Mouse (Mus musculus) skeletal muscle tissue, adult 2 months (tissue): ENCODE results near the gene 4930415O20Rik.
A peak's percentile ranks its signal among the peaks of the same experiment; 100 is the strongest.

Experiments used
- DNase-seq: peaks from one replicate; pipeline ENCODE4 v3.0.0-alpha.2; 2012; ENCODE audit warnings: low read depth, low spot score

4930415O20Rik gene

DNA sequence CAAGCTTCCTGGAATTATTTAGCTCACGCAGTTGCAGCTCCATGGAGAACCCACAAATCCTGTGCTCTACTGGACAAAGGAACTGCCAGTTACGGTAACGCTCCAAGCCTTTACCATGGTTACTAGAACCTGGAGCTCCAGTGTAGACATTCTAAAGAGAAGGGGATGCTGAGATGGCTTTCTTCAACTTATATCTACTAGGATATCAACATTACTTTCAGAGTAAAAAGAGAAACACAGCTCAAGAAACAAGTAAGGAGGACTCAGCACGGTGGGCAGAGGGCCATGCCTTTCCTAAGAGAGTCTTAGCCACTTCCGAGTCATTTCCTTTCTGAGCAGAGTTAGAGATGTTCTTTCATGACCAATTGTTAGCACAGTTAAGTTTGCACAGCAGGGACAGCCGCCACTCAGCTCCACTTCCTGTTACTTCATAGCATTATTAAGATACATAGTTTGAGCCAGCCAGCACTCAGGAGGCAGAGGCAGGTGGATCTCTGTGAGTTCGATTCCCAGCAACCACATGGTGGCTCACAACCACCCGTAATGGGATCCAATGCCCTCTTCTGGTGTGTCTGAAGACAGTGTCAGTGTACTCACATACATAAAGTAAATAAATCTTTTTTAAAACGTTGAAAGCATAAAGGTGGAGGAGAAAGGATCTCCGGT, at the start of gene 4930415O20Rik, which contains the start of gene Ccnt1:
Gene 4930415O20Rik (plus strand): TSS at position 132 of the 666 bp plus-strand sequence.
Gene Ccnt1 (minus strand): TSS at position 51 of the 666 bp plus-strand sequence.
- DNase-seq = no peak

DNA sequence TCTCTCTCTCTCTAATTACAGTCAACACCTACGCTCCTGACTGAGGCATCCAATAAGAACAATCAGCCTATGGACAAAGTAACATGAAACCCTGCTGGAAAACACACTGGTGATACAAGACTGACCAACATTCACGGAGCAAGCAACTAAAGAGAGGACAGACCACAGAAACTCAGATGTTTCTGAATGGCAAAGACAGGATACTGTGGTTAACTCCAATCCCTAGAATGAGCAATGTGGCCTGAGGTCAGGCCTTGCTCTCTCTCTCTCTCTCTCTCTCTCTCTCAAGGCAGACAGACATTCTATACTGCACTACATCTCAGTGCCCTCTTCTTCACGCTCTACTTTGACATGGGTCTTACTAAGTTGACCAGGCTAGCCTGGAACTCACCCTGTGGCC, 49.6 kb upstream of the 4930415O20Rik start:
- no peak for DNase-seq

DNA sequence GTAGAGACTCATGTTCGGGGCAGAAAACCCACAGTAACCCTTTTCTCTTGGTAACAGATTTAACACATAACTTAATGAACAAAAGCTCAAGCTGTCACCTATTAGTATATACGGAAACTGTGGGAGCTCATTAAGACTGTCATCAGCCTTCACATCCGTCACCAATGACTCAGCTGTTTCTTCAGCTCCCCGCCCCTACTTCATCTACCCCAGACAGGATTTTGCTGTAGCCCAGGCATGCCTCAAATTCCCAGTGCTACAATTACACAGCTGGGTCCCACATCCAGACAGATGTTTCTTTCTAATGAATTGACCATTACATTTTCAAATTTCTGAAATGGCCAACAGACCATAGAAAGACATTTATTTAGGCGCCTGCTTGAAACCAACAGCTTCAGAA, 44.7 kb upstream of the 4930415O20Rik start:
- no peak for DNase-seq

GRCm38 (mm10) chr15:98527056-98527771, 43.6 kb upstream of the 4930415O20Rik start:
- no peak for DNase-seq

DNA sequence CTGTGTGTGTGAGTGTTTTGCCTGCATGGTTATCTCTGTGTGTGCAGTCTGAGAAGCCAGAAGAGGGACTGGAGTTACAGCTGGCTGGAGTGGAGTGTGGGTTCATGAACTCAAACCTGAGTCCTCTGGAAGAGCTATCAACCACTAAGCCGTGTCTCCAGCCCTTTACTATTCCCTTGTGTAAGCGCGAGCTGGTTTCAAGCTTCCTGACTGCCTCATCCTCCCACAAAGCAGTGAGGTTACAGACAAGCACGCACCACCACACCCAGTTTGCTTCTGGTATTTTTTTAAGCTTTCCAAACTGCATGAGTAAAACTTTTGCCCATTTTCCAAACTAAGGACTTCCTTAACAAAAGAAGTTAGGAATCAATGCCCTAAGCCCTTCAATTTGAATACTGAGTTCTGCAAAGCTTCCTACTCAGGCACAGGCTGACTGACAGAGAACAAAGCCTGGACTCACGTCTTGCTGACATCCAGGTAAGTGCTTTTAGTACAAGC, 42.7 kb upstream of the 4930415O20Rik start:
- DNase-seq = no peak

DNA sequence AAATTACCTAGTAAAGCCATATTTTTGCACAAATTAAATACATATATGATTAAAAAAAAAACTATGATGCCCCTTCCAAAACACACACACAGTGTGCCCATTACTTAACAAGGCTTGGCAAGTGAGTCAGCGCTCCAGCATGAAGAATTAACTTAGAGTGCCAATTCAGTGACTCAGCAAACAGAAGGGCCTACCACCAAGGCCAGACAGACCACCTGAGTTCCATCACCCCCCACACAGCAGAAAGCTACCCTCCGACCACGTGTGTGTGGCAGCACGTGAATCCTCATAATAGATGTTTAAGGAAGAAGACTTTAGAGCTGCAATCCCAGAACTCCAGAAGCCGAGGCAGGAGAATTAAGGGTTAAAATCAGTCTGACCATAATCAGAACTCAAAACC, 38.5 kb upstream of the 4930415O20Rik start:
- no peak for DNase-seq

- DNase-seq = no peak
These were observed 37.7 kb upstream of the 4930415O20Rik start for GRCm38 (mm10) chr15:98533035-98533531.

GRCm38 (mm10) chr15:98533881-98534627, 36.8 kb upstream of the 4930415O20Rik start, which contains the start of gene Kansl2:
Kansl2 (minus strand) TSS chr15:98534264.
- DNase-seq = peak; percentile 99

DNA sequence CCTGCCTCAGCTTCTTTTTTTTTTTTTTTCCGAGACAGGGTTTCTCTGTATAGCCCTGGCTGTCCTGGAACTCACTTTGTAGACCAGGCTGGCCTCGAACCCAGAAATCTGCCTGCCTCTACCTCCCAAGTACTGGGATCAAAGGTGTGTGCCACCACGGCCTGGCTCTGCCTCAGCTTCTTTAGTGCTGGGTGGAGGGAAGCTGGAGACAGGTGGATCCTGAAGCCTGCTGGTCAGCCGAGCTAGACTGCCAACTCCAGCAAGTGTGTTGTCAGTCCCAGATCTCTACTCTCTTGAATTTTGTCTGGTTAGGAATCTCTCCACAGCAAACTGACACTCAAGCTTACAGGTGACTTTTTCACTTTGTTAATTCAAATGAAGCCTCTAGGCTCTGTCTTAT, 34.9 kb upstream of the 4930415O20Rik start:
- DNase-seq = no peak

GRCm38 (mm10) chr15:98536828-98537510, 33.8 kb upstream of the 4930415O20Rik start:
- peak; percentile 43 for DNase-seq

- DNase-seq = no peak
These were observed 32.9 kb upstream of the 4930415O20Rik start for GRCm38 (mm10) chr15:98537923-98538322.

DNA sequence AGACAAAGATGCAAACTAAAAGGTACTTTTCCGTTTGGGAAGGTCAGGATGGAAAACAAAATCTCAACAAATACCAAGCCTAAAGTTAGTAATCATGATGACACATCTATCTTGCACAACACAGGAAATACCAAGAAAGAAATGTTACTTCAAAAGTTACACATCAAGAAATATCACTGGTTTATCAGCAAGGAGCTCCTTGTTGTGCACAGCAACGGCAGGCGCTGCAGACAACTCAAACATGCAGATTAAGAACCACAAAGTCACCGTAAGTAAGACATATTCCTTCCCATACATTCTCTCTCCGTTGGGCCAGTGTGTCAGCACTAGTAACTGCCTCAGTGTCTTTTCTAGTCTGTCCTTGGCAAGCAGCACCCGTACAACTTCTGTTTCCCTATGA, 29.7 kb upstream of the 4930415O20Rik start:
- no peak for DNase-seq

DNA sequence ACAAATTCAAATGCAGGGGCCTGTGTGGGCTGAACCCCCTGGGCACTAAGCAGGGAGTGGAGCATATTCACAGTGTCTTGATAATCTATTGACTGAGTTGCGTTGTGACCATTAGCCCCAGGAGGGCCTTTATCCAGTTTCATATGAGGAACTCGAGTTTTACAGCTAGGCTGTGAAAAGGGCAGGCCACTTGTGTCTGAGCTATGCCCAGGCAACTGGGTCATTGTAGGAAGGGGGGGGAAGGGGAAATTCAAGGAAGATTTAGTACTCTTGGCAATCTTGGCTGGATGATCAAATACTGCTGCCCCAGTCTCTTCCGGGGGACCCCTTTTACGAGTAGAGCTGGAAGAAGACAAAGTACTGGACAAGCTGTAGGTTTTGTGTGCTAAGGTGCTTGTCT, 27.5 kb upstream of the 4930415O20Rik start:
- peak; percentile 52 for DNase-seq

DNA sequence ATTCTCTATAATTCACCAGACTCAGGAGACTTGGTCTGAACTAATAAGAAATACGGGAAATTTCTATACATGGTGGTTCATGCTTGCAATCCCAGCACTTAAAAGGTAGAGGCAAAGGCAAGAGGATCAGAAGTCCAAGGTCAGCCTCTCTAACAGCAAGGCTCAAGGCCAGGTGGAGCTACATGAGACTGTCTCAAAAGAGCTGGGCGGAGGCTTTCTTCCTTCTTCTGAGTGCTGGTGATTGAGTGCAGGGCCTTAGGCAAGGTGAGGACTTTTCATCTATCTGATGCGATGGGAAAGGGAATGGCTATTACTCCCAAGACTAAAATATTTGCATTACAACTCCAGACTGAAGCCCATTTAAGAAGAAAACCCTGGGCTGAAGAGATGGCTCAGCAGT, 25.7 kb upstream of the 4930415O20Rik start:
- DNase-seq = no peak

DNA sequence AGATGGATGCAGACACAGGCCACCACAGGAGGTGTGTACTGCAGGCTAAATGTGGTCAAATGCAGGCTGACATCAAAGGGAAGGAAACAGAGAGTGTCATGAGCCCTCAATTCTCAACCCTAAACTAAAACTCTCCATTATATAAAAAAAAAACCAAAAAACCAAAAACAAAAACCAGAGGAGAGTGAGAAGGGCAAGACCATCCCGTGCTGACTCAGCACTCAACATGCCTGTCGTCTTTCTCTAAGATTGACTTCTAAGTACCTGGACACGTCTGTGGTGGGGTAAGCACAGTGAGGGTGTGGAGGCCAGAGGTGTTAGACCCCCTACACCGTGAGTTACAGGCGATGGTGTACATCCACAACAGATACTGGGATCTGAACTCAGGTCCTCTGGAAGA, 24.0 kb upstream of the 4930415O20Rik start:
- DNase-seq = no peak

DNA sequence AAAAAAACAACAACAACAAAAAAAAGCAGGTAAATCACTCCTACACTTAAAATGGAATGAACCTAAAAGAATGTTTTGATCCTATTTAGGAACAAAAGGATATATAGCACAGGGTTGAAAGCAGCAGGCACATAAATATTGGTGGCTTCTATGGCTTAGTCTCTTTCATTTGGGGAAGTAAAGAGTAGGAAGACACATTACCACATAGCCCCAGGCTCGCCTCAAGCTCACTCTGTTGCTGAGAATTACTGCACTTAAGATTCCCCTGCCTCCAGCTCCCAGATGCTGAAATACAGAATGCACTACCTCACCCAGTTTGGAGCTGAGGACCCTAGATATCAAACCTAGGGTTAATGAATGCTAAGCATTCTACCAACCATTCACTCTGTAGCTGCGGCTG, 18.0 kb upstream of the 4930415O20Rik start:
- no peak for DNase-seq

DNA sequence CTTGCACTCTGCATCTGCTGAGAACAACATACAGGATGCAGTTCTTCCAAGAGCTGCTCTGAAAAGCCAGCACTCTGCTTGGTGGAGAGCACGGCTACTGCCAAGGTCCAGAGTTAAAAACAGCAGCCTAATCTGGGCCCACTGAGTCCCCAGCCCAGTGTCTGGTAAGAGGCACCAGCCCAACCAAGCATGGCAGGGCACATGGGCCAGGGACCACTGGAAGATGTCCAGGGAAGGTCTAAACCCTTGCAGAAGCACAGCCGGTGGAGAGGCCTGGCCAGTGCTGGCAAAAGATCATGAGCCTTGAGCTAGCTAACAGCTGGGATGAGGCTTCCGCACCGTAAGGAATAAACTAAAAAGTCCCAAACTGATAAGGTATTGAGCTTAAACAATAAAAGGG, 14.9 kb upstream of the 4930415O20Rik start:
- DNase-seq = peak; percentile 57

DNA sequence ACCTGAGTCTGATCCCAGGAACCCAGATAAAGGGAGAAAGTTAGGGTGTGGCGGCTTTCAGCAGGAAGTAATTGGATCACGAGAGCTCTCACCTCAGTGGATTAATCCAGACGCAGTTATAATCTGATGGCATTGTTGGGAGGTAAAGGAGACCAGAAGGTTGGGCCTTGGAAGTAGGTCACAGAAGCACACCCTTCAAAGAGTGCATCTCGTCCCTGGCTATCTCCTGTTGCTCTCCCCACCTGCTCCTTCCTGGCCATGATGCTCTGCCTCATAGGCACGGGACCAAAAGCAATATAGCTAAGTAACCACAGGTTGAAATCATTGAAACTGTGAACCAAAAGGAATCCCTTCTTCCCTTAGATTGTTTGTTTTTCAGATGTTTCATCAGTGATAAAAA, 13.6 kb upstream of the 4930415O20Rik start:
- no peak for DNase-seq

- no peak for DNase-seq
These were observed 3.9 kb upstream of the 4930415O20Rik start for GRCm38 (mm10) chr15:98566973-98567277.

DNA sequence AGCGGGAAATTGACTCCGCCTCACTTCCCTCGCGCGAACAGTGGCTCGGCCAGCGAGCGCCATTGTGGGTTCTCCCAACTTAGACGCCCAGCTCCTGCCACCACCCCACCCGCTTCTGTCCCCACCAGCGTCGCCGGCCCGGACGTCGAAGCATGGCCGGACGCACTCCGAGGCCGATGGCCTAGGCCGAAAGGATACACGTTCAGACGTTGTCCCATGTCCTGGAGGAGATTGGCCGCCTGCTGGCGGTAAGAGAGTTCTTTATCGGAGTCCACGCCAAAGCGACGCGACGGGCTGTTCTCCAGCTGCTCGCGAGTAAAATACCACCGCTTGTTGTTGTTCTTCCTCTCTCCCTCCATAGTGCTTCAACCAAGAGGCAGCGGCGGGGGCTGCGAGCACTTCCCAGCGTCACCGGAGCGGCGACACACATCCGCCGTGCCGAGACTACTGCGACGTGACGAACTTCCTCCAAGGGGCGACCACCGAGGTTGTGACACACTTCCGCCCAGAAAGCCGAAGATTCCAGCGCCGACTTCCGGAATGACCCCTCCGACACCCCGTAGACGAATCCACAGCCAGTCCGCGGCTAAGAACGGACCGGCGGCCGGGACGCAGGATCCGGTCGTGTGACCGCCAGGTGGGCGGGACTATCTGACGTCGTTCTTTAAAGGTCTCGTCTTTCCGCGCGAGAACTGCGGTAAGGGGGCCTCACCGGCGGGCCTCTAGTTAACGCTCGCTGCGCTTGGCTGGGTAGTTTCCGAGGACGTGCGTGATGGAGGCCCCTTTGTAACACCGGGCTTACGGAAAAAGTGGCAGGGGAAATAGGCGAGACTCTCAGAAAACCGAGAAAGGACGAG, 3.3 kb upstream of the 4930415O20Rik start:
- peak; percentile 99 for DNase-seq
